Mouse (Mus musculus) CD4-positive, CD25-positive, alpha-beta regulatory T cell, adult 2 months (primary cell): ENCODE results near the gene Gm17124.
"Not testable (repeated sequence)": the region's sequence is repeated elsewhere in the genome, so short reads cannot be mapped to it uniquely, and the experiment has no call there.

Experiments
- DNase-seq: peaks from one replicate; pipeline ENCODE4 v3.0.0-alpha.2; 2012; ENCODE audit warnings: low read depth, low spot score

Gene Gm17124

DNA sequence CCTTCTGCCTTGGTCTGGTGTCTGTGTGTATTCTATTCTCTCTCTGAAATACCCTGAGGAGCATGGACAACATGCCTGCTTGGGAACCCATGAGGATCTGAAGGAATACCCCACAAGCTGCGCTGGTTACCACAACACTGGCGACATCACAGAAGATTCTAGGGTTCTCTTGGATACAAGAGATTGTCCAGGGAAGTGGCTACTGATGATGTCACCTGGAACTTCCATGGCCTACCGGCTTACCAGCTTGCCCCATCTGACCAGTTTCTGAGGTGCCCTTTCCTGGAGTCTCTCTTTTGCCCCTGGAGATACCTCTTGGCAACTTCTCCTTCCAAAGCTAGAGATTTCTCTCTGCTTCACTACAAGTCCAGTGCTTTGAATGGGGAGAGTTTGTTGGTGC lies at the start of gene Gm17124:
Gene Gm17124 (minus strand): TSS at position 101 of the 400 bp plus-strand sequence.
- DNase-seq = not testable (repeated sequence)

DNA sequence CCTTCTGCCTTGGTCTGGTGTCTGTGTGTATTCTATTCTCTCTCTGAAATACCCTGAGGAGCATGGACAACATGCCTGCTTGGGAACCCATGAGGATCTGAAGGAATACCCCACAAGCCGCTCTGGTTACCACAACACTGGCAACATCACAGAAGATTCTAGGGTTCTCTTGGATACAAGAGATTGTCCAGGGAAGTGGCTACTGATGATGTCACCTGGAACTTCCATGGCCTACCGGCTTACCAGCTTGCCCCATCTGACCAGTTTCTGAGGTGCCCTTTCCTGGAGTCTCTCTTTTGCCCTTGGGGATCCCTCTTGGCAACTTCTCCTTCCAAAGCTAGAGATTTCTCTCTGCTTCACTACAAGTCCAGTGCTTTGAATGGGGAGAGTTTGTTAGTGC lies 42.1 kb upstream of the Gm17124 start, which contains the start of gene Gm3633:
Gene Gm3633 (minus strand): TSS at position 101 of the 400 bp plus-strand sequence.
- DNase-seq = not testable (repeated sequence)
